In the genomic region with DNA sequence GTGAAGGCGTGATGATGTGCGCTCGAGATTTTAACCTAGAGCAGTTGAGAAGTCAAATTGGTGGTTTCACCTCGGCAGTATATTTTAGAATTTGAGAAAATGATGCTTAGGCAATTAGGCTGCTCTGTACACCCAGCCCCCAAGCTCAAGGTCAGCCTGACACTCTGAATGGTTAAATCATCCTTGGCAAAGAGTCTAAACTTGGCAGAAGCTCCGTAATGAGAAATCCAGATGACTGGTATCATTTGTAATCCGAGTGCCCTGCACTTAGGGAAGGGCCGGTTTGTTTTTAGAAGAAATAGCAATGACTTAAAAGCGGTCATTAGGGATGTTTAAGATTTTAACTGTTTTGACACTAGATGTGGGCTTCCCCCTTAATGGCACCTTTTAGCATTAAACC, we compare ENCODE assay signal across 12 mouse cellular contexts.
A peak's percentile ranks its signal among the peaks of the same experiment; 100 is the strongest.
DNase-seq lines count a peak whose midpoint lies in the region; ATAC-seq lines count a peak whose summit lies in the region.
"Had no signal": no experiment of that assay in that cellular context is flagged by ENCODE, and none has a peak within 500 bp of the region (broad histone marks: within the 10 kb centered on the region; RNA-seq: fewer than 3 reads in every experiment).

No protein-coding gene starts in this region.

- no peaks in the 10 kb centered on the region for H3K27me3 ChIP-seq in limb, embryonic 15.5 days
- H3K27me3 ChIP-seq: forebrain, embryonic 13.5 days had no signal

- no peaks in the 10 kb centered on the region for H3K9me3 ChIP-seq in limb, embryonic 15.5 days
- H3K9me3 ChIP-seq: forebrain, embryonic 13.5 days; midbrain, embryonic 10.5 days had no signal

- ATAC-seq in limb, embryonic 15.5 days (ENCODE audit: insufficient number of reproducible peaks, low FRiP score, low TSS enrichment, low read depth): no peak
- ATAC-seq in monocyte, adult 5-6 weeks (replicated peaks; ENCODE audit: insufficient number of reproducible peaks, low FRiP score, low TSS enrichment, poor library complexity, severe bottlenecking): no peak
- ATAC-seq: activated CD4-positive, CD25-positive, alpha-beta regulatory T cell, adult 4 months; forebrain, embryonic 13.5 days had no signal

- H3K36me3 ChIP-seq in limb, embryonic 15.5 days: no peaks in the 10 kb centered on the region
- H3K36me3 ChIP-seq: midbrain, embryonic 10.5 days had no signal

- H3K4me3 ChIP-seq in limb, embryonic 15.5 days: no peak overlapping the region
- H3K4me3 ChIP-seq: forebrain, embryonic 13.5 days; midbrain, embryonic 10.5 days had no signal

- peaks cover 11% of the 10 kb centered on the region for H3K4me1 ChIP-seq in limb, embryonic 15.5 days
- H3K4me1 ChIP-seq: forebrain, embryonic 13.5 days; midbrain, embryonic 10.5 days had no signal

- DNase-seq in gastrocnemius, adult 8-10 months (ENCODE audit: low spot score in 2 of 2): peak; percentile 36 to 39
- no peak for DNase-seq in gastrocnemius, postnatal 4 days (ENCODE audit: low spot score in 2 of 2)
- peak; percentile 13 for DNase-seq in 3134 (ENCODE audit: extremely low read depth, insufficient read length, low spot score)
- DNase-seq in brain, adult 2 months (ENCODE audit: low read depth, low spot score): peak; percentile 11
- DNase-seq in left cerebral cortex, adult 11 months (ENCODE audit: low spot score): no peak
- DNase-seq in frontal cortex, postnatal 14 days (ENCODE audit: low spot score in 2 of 2): no peak
- DNase-seq: cerebellum, adult 9-11 months had no signal

- 37% methylated on average over 8 of the region's 8 CpGs for WGBS in limb, embryonic 15.5 days

- no peak overlapping the region for H3K9ac ChIP-seq in limb, embryonic 15.5 days
- H3K9ac ChIP-seq: forebrain, embryonic 13.5 days had no signal

- H3K27ac ChIP-seq in limb, embryonic 15.5 days: 0 out of 2 replicates have a peak overlapping the region, but pooled peaks have one; percentile 24
- H3K27ac ChIP-seq: forebrain, embryonic 13.5 days; midbrain, embryonic 10.5 days had no signal

- H3K4me2 ChIP-seq in limb, embryonic 15.5 days: no peak overlapping the region
- H3K4me2 ChIP-seq: forebrain, embryonic 13.5 days had no signal

Comparison
In these comparisons a context has a peak if more than half of its experiments do, and no peak if none do; other contexts are left out.
1. DNase-seq: peak in gastrocnemius, adult 8-10 months (2 of 2), 3134 (single experiment) and brain, adult 2 months (single experiment); none in gastrocnemius, postnatal 4 days (0 of 2), left cerebral cortex, adult 11 months (single experiment) and frontal cortex, postnatal 14 days (0 of 2).